Mouse (Mus musculus): ENCODE measurements around the gene Zswim2. TPM values are rescaled to one million over a fixed set of nuclear protein-coding genes. Genes with fewer than 3 reads are reported as not detected.

Zswim2 gene
- polyA plus RNA-seq, 1 experiment from 2014 or later, result not detected

DNA sequence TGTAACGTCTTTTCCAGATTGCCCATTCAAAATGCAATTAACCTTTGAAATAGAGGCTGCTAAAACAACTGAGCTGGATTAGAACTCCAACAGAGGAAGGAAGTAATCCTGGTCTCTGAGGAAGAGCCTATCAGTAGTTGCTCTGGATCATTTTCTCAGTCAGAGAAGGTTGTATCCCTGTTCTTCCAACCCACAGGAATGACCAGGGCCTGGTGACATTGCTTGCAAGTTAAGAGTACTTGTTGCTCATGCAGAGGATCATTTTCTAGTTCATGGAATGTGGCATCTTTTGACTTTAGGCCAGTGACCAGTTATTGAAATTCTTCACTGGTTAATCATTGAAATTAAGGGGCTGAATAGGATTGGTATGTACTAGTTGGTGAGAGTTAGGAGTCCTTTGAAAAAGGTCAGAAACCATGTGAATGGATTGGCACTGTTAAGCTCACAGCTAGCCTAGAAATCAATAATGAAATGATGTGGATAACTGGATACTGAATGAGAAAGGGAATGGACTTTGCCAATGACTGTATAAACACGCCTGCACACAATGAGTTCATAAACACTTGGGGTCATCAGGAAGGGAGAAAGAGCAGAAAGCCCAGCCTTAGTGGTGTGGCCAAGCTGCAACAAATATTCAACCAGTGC, 39.0 kb downstream of the Zswim2 start:
- no peak overlapping the region for H3K4me2 ChIP-seq
- ATAC-seq (ENCODE audit: insufficient read depth), result no peak

DNA sequence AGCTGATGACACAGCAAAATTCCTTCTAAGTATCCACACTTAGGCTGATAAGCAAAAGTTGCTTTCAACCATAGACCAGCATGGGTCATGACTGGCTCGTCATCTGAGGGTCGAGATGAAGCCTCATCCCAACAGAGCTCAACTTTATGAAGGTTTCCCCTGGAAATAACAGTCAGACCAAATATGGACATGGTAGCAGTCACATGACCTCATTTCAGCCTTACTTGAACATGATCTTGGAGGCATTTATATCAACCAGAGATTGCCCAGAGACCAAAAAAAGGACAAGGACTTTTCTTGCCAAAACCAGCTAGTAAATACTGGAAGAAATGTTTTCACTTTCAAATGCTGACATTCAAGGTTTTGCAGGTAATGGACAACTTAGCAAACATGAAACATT, 47.3 kb downstream of the Zswim2 start:
- WGBS (ENCODE audit: insufficient replicate concordance), result 59% methylated on average over 2 of the region's 2 CpGs
- Histone ChIP-seq H3K4me3 (replicated peaks) (no peak overlapping the region), H3K27ac (replicated peaks) (no peak overlapping the region), H3K4me1 (replicated peaks) (no peaks in the 10 kb centered on the region), H3K27me3 (no peaks in the 10 kb centered on the region), H3K9me3 (replicated peaks) (no peaks in the 10 kb centered on the region), H3K9ac (no peak overlapping the region), H3K36me3 (replicated peaks) (no peaks in the 10 kb centered on the region), H3K4me2 (no peak overlapping the region)
- no peak for ATAC-seq (ENCODE audit: insufficient read depth)

More for the DNA sequence above, 39.0 kb downstream of the Zswim2 start:
- Histone ChIP-seq H3K4me3 (replicated peaks) (no peak overlapping the region), H3K27ac (replicated peaks) (no peak overlapping the region), H3K4me1 (replicated peaks) (no peaks in the 10 kb centered on the region), H3K27me3 (no peaks in the 10 kb centered on the region), H3K36me3 (replicated peaks) (no peaks in the 10 kb centered on the region), H3K9ac (no peak overlapping the region), H3K9me3 (replicated peaks) (no peaks in the 10 kb centered on the region)
- WGBS (ENCODE audit: insufficient replicate concordance), result 35% methylated on average over 2 of the region's 2 CpGs

GRCm38 (mm10) chr2:83883850-83884420, 57.1 kb downstream of the Zswim2 start:
- WGBS (ENCODE audit: insufficient replicate concordance), result 54% methylated on average over 6 of the region's 6 CpGs
- Histone ChIP-seq H3K9me3 (replicated peaks) (no peaks in the 10 kb centered on the region), H3K4me2 (no peak overlapping the region), H3K4me3 (replicated peaks) (no peak overlapping the region), H3K27ac (replicated peaks) (no peak overlapping the region), H3K4me1 (replicated peaks) (no peaks in the 10 kb centered on the region), H3K9ac (no peak overlapping the region), H3K27me3 (no peaks in the 10 kb centered on the region), H3K36me3 (replicated peaks) (no peaks in the 10 kb centered on the region)
- ATAC-seq (ENCODE audit: insufficient read depth), result no peak

Other genes with a start within 250 kb of the Zswim2 start
- gene Itgav, start 216.8 kb downstream of the Zswim2 start, polyA plus RNA-seq (2015; fragmentation: Nextera tagmentation; extraction: Ambion mirVana), result 10.7 and 12.4 TPM in 2 replicates
- gene Fam171b, start 128.6 kb downstream of the Zswim2 start, polyA plus RNA-seq (2015; fragmentation: Nextera tagmentation; extraction: Ambion mirVana), result 0.25 and 0.44 TPM in 2 replicates
- gene Gm13698, start 14.5 kb upstream of the Zswim2 start, polyA plus RNA-seq (2015; fragmentation: Nextera tagmentation; extraction: Ambion mirVana), result not detected in 2 replicates
- not detected in 2 replicates for gene Gm13693, start 20.3 kb upstream of the Zswim2 start, polyA plus RNA-seq (2015; fragmentation: Nextera tagmentation; extraction: Ambion mirVana)
- not detected in 2 replicates for gene Gm13695, start 26.1 kb upstream of the Zswim2 start, polyA plus RNA-seq (2015; fragmentation: Nextera tagmentation; extraction: Ambion mirVana)
- gene Gm13696, start 31.9 kb upstream of the Zswim2 start, polyA plus RNA-seq (2015; fragmentation: Nextera tagmentation; extraction: Ambion mirVana), result not detected in 2 replicates
- not detected in 2 replicates for gene Gm13694, start 37.7 kb upstream of the Zswim2 start, polyA plus RNA-seq (2015; fragmentation: Nextera tagmentation; extraction: Ambion mirVana)
- not detected in 2 replicates for gene Gm13697, start 43.5 kb upstream of the Zswim2 start, polyA plus RNA-seq (2015; fragmentation: Nextera tagmentation; extraction: Ambion mirVana)
- not detected in 2 replicates for gene Gm13691, start 49.3 kb upstream of the Zswim2 start, polyA plus RNA-seq (2015; fragmentation: Nextera tagmentation; extraction: Ambion mirVana)

Measured in liver, embryonic 15.5 days (tissue).